Mouse (Mus musculus) left cerebral cortex, adult 8-10 months (tissue): ENCODE data around the gene Olfr1373. TPM values are rescaled to one million over a fixed set of nuclear protein-coding genes. Genes with fewer than 3 reads are reported as not detected.

ENCODE experiments used
- DNase-seq, 2 experiments: peaks; one replicate each; pipeline ENCODE4 v3.0.0; 2022; ENCODE audit warnings: low spot score in 2 of 2
- microRNA-seq, 2 experiments: library from miRNA; unstranded; fragments of <30 nt; microRNA quantifications; one replicate each; pipeline ENCODE4 v1.2.0; 2022
- total RNA-seq, 4 experiments: library from RNA; stranded (reverse); gene quantifications; 2 replicates each; pipeline ENCODE4 v1.2.4; 2022

Gene Olfr1373
- total RNA-seq, 4 experiments from 2014 or later, result not detected

DNA sequence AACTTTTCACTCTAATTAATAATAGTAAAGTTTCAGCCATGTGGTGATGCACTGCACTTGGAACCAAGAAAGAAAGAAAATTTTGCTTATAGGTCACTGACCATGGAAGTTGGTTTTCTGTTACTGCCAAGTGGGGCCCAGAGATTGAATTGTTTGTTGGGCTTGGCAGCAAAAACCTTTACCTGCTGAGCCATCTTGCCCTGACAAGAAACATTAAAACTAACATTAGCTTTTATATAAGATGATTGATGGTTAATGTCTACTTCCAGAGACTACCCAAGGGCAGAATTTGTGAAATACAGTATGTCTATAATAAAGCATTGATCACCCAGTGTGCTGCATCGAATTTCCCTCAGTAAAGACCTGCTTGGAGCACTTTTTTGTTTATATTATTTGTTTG is 38.9 kb downstream of the Olfr1373 start:
- DNase-seq, result no peak

DNA sequence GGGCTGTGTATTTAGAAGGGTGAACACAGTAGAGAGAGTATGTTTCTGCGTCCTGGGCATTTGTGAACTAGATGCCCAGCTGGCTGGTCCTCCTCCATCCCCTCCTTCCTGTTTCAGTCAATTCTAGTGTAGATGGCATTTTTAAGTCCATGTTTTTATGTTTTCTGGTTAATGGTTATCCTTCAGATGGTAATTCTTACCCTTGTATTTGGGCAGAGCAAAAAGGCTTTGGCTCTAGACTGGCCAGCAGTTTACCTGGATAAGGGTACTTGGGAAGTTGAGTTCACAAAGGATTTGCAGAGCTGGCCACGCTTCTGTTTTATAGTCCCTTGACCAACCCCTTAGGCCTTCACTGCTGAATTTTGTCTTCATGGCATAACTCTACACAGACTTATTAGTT is 39.3 kb downstream of the Olfr1373 start:
- no peak for DNase-seq

- DNase-seq, result no peak
Measured at GRCm38 (mm10) chr11:52105503-52105902, 39.8 kb downstream of the Olfr1373 start.

- DNase-seq, result no peak
Measured at GRCm38 (mm10) chr11:52102977-52103376, 42.4 kb downstream of the Olfr1373 start.

DNA sequence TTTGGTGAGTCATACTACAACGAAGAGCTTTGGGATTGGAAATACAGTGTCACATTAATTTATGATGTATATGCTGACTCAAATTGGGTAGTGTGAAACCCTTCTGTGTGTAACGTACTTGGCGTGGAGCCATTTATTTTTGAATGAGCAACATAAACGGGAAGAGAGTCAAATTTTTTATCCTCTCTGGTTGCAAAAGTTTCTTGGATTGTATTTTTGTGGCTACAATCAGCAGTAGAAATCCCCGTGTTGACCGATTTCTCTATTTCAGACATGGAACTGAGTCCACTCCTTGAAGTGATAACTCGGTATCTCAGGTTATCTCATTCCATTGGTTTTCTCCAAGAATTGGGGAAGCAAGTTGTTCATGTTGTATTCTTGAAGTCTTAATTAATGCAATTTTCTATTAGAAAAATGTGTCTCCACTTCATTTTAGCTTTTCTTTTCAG is 45.5 kb downstream of the Olfr1373 start:
- no peak for DNase-seq

DNA sequence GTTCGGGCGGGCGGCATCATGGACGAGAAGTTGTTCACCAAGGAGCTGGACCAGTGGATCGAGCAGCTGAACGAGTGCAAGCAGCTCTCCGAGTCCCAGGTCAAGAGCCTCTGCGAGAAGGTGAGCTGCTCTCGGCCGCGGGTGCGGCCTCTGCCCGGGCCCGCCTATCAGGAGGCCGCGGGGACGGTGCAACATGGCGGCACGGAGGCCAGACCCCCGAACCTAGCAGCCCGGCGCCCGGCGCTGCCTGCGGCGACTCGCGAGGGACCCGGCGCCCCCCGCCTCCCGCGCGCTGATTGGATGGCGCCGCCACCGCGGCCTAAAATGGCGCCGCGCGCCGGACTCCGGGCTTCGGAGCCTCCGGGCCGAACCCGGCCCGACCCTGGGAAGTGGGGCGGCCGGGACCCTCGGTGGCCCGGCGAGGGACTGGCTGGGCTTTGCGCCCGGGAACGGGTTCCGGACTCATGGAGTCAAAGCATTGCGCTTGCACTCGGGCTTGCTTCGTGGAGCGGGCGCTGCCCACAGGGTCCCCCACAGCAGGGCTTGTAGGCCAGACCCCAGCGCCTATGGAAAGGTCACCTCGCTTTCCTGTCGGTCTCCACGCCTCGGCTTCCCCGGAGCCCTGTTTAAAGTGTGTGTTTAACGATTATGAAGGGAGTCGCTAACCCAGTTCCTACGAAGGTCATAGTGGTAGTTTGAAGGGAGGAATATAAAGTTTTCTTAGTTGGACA is 46.1 kb downstream of the Olfr1373 start:
- peak in 1 of 2 experiments; percentile 56 for DNase-seq

DNA sequence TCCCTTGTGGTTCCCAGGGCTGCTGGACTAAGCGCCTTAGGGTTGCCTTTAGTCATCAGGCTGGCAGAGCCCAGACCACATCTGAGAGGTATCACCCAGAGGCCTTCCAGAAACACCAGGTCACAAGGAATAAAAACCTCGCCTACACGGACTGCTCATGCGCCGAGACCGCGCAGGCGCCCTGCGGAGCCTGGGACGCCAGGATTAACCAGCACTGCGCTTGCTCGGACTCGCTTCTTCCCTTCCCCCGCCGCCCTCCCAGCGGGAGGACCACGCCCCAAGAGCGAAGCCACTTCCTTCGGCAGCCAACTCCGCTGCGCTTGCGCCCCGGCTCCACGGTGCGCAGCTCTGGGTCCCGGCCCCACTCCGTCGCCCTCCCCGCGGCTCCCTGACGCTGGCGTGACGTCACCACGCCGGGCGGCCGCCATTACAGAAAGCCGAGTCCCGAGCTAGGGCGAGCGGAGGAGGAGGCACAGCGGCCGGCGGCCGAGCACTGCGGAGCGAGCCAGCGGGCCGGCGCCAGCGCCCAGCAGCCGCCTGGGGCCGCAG is 46.9 kb downstream of the Olfr1373 start, which contains the start of gene Ppp2ca:
Gene Ppp2ca (plus strand): TSS at position 284 of the 549 bp plus-strand sequence.
- peak; percentile 86 to 99 for DNase-seq

DNA sequence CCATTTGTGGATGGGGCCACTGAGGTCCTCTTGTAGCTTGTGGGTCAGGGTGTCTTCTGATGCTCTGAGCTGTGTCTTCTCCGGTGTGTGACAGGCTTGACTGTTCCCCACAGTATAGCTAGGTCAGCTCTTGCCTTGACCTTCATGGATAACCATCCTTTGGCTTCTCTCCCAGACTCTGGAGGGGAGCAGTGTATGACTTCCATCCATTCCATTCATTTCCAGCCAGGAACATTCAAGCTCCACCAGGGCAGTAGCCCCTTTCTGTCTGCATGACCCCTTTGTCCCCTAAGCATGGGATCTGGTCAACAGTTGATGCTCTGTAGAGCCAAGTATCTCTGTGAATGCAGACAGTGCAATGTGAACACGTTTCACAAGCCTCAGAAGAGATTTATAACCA is 47.7 kb downstream of the Olfr1373 start:
- no peak for DNase-seq

GRCm38 (mm10) chr11:52097016-52097415 is 48.3 kb downstream of the Olfr1373 start:
- DNase-seq, result no peak

Small RNA genes lying within 50 kb of the gene (microRNA-seq; reads per million reads assigned to microRNA genes)
- gene Gm24157 (0 to 0.66 reads per million in 2 experiments), gene Mir3061 (10.5 to 12.6 reads per million in 2 experiments)

Other genes with a start within 250 kb of the Olfr1373 start
- gene Cdkn2aipnl, start 177.9 kb downstream of the Olfr1373 start, total RNA-seq, result 10 to 100 TPM; 40.8 to 45.8 (median 41.1) TPM
- 100 to 1,000 TPM; 159 to 178 (median 168) TPM for gene Ube2b, start 144.8 kb downstream of the Olfr1373 start, total RNA-seq
- gene Cdkl3, start 141.3 kb downstream of the Olfr1373 start, total RNA-seq, result 10 to 100 TPM; 13.2 to 18.5 (median 16.8) TPM
- gene Ppp2ca, start 46.8 kb downstream of the Olfr1373 start, total RNA-seq, result 100 to 1,000 TPM; 110 to 125 (median 118) TPM
- not detected for gene Olfr1371, start 68.5 kb upstream of the Olfr1373 start, total RNA-seq
- 100 to 1,000 TPM; 448 to 504 (median 464) TPM for gene Skp1a, start 86.5 kb upstream of the Olfr1373 start, total RNA-seq
- 1 to 10 TPM; 5.9 to 6.6 (median 6.3) TPM for gene Tcf7, start 137.5 kb upstream of the Olfr1373 start, total RNA-seq
- 100 to 1,000 TPM; 535 to 581 (median 570) TPM for gene Vdac1, start 215.3 kb upstream of the Olfr1373 start, total RNA-seq